Mouse (Mus musculus): Measurements from ENCODE around the gene Il4ra. TPM values are rescaled to one million over a fixed set of nuclear protein-coding genes. Genes with fewer than 3 reads are reported as not detected.
A peak's percentile ranks its signal among the peaks of the same experiment; 100 is the strongest.

The Il4ra gene
- polyA plus RNA-seq, 1 experiment from 2014 or later = 47.1 TPM

GRCm38 (mm10) chr7:125571891-125572290 lies 20.0 kb downstream of the Il4ra start:
- no peak for DNase-seq (ENCODE audit: low spot score)

GRCm38 (mm10) chr7:125572737-125573136 lies 20.8 kb downstream of the Il4ra start:
- DNase-seq (ENCODE audit: low spot score) = no peak

GRCm38 (mm10) chr7:125573849-125574248 lies 21.9 kb downstream of the Il4ra start:
- DNase-seq (ENCODE audit: low spot score) = no peak

- DNase-seq (ENCODE audit: low spot score) = no peak
These were observed 22.9 kb downstream of the Il4ra start for GRCm38 (mm10) chr7:125574832-125575231.

GRCm38 (mm10) chr7:125575738-125576540 lies 24.0 kb downstream of the Il4ra start:
- DNase-seq (ENCODE audit: low spot score) = no peak

GRCm38 (mm10) chr7:125576982-125577381 lies 25.1 kb downstream of the Il4ra start:
- DNase-seq (ENCODE audit: low spot score) = no peak

GRCm38 (mm10) chr7:125577486-125578088 lies 25.7 kb downstream of the Il4ra start:
- DNase-seq (ENCODE audit: low spot score) = no peak

- no peak for DNase-seq (ENCODE audit: low spot score)
These were observed 26.2 kb downstream of the Il4ra start for GRCm38 (mm10) chr7:125578106-125578505.

GRCm38 (mm10) chr7:125579545-125580219 lies 27.8 kb downstream of the Il4ra start:
- DNase-seq (ENCODE audit: low spot score) = peak; percentile 58

- no peak for DNase-seq (ENCODE audit: low spot score)
These were observed 28.3 kb downstream of the Il4ra start for GRCm38 (mm10) chr7:125580220-125580549.

GRCm38 (mm10) chr7:125580625-125581316 lies 28.9 kb downstream of the Il4ra start:
- no peak for DNase-seq (ENCODE audit: low spot score)

GRCm38 (mm10) chr7:125581317-125581672 lies 29.4 kb downstream of the Il4ra start:
- peak; percentile 81 for DNase-seq (ENCODE audit: low spot score)

- peak; percentile 60 for DNase-seq (ENCODE audit: low spot score)
These were observed 31.5 kb downstream of the Il4ra start for GRCm38 (mm10) chr7:125583325-125584004.

GRCm38 (mm10) chr7:125584005-125584369 lies 32.1 kb downstream of the Il4ra start:
- peak; percentile 73 for DNase-seq (ENCODE audit: low spot score)

- DNase-seq (ENCODE audit: low spot score) = no peak
These were observed 34.4 kb downstream of the Il4ra start for GRCm38 (mm10) chr7:125586355-125586754.

- peak; percentile 84 for DNase-seq (ENCODE audit: low spot score)
These were observed 36.8 kb downstream of the Il4ra start for GRCm38 (mm10) chr7:125588721-125589120.

GRCm38 (mm10) chr7:125589896-125590295 lies 38.0 kb downstream of the Il4ra start:
- no peak for DNase-seq (ENCODE audit: low spot score)

GRCm38 (mm10) chr7:125593831-125594230 lies 41.9 kb downstream of the Il4ra start:
- peak; percentile 68 for DNase-seq (ENCODE audit: low spot score)

GRCm38 (mm10) chr7:125596406-125596805 lies 44.5 kb downstream of the Il4ra start:
- no peak for DNase-seq (ENCODE audit: low spot score)

- DNase-seq (ENCODE audit: low spot score) = peak; percentile 60
These were observed 45.2 kb downstream of the Il4ra start for GRCm38 (mm10) chr7:125597083-125597482.

All from thymus, postnatal 0 days (tissue).